Mouse (Mus musculus): Measurements from ENCODE around the gene Rnf213.
"Not testable (repeated sequence)": the region's sequence is repeated elsewhere in the genome, so short reads cannot be mapped to it uniquely, and the experiment has no call there.

Rnf213 gene

GRCm38 (mm10) chr11:119392800-119393482, at the start of gene Rnf213:
Gene Rnf213, plus strand, starts transcription at chr11:119393100.
- peak; percentile 79 for DNase-seq

- DNase-seq = no peak
These were observed 48.7 kb upstream of the Rnf213 start for GRCm38 (mm10) chr11:119344178-119344577.

- no peak for DNase-seq
These were observed 48.0 kb upstream of the Rnf213 start for GRCm38 (mm10) chr11:119344865-119345264.

- DNase-seq = no peak
These were observed 45.8 kb upstream of the Rnf213 start for GRCm38 (mm10) chr11:119347125-119347524.

- no peak for DNase-seq
These were observed 40.8 kb upstream of the Rnf213 start for GRCm38 (mm10) chr11:119352113-119352512.

- no peak for DNase-seq
These were observed 39.0 kb upstream of the Rnf213 start for GRCm38 (mm10) chr11:119353946-119354345.

GRCm38 (mm10) chr11:119354798-119355442, 38.0 kb upstream of the Rnf213 start:
- peak; percentile 58 to 60 for DNase-seq

- DNase-seq = peak; percentile 96
These were observed 37.2 kb upstream of the Rnf213 start, which contains the start of the genes Sgsh and Slc26a11 for GRCm38 (mm10) chr11:119355443-119356385. Gene Sgsh, minus strand, starts transcription at chr11:119355536. Gene Slc26a11, plus strand, starts transcription at chr11:119355557.

DNA sequence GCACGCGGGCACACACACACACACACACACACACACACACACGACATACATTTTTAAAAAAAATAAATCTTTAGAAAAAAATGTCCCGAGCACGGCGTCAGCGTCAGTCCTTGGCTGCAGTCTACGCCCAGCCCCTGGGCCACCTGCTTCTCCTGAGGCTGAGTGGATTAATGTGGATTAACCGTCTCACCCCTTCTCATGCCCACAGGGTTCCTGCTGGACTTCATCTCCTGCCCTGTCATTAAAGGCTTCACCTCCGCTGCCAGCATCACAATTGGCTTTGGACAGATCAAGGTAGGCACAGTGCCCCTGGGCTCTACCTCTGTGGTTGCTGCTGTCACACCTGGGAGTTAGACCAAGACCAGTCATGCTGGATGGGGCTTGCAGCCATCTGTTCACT, 33.8 kb upstream of the Rnf213 start:
- DNase-seq = no peak

DNA sequence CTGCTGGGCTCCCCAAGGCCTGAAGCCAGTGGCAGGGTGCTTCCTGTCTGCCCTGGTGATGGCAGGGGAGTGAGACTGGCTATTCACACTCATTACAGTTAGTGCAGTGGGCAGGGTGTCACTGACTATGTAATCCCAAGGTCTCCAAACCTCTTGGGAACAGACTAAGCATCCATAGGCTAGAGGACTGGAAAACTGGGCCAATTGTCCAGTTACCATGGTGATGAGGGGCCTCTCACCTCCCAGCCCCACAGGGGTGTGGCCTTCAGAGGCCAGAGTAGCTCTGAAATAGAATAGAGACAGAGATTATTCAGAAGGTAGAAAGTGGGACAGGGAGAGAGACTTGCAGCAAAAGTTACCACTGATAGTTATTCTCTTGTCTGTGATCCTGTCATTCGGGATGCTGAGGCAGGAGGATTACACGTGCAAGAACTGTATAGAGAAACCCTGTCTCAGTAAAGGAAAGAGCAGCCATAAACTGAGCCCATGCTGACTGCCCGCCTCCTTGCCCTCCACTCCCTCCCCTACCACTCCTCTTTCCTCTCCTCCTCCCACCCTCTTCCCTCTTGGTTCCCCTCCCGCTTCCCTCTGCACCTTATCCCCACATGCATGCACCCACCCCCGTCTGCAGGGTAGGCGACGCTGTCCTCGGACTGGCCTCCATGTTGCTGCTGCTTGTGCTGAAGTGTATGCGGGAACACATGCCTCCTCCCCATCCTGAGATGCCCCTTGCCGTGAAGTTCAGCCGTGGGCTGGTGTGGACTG, 29.9 kb upstream of the Rnf213 start:
- no peak for DNase-seq

DNA sequence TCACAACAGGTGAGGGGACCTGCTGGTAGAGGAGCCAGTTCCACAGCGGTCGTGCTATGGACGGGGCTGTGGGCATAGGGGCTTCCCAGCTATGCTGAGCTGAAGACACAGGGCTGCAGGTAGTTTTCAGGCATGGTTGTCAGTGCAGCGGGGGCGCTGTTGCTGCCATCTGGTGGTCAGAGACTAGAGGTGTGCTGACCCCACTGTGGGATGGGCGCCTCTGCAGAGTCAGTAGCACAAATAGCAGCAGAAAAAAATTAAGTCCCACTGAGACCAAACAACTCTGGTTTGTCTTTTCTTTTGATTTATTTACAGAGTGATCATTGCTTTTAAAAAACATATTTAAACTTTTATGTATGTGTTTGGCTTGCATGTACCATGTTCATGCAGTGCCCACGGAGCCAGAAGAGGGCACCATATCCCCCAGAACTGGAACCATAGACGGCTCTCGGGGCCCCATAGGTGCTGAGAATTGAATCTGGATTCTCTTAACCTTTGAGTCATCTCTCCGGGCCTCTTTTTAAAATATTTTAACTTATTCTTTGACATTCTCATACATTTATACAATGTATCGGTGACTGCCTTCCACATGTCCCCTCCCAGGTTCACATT, 29.3 kb upstream of the Rnf213 start:
- peak; percentile 74 to 81 for DNase-seq

DNA sequence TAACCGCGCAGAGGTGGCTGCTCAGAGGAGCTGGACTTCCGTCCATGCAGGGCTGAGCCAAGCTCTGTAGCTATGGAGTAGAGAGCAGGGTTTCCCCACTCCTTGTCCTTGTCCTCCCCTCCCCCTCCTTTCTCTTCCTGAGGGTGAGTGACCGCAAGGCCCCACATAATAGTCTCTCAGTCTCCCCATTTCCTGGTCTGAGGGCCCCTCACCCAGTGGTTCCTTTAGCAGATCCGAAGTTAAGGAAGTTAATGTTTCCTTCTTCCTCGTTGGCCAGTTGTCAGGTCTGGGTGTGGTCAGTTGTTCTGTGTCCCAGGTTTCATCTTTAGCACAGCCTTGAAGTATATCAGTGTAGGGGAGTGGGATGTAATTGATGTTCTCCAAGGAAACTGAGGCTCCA, 17.5 kb upstream of the Rnf213 start:
- no peak for DNase-seq

DNA sequence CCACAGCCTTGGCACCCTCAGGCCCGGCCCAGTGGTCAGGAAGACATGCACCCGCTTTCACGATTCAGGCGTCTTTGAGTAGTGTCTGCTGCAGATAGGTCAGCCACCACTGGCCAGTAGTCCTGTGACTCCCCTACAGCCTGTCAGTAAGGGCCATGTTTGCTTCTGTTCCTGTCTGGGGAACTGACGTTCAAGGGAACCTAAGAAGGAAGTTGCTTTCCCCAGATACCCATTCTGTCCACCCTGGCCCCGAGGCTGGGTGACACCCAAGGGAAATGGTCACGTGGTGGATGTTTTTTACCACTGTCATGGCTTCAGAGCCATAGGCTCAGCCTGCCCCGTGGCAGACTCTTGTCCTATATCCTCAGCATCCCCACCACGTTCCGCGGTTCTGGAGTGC, 15.6 kb upstream of the Rnf213 start:
- no peak for DNase-seq

GRCm38 (mm10) chr11:119378551-119378950, 14.3 kb upstream of the Rnf213 start:
- no peak for DNase-seq

DNA sequence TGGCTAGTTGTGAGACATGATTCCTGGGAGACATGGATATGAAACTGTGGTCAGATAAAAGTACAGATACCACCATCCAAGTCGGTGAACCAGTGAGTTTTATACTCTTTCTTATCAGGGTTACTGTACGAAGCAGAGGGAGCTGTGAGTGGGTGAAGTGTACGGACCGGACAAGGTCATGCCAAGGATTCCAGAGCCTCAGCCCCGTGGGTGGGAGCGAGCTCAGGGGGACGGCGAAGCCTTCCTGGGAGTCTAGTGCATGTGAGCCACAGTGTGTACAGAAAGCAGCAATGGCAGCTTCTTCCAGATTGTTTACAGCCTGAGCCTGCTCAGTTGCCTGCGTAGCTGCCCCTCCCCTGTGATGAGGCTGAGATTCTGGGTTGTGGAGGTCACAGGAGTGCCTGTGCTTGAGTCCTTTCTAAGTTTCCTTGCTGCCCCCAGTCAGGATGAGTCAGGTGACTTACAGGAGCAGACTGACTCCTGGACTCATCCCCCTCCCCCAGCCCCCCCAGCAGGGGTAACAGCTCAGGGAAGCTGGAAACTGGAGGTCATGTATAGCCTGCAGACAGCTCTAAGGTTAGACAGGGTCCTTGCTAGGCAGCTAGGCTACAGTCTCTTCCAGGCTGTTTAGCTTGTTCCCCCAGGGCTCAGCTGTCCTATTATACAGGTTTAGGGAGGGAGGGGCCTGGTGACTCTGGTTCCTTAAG, 11.1 kb upstream of the Rnf213 start:
- DNase-seq = no peak

DNA sequence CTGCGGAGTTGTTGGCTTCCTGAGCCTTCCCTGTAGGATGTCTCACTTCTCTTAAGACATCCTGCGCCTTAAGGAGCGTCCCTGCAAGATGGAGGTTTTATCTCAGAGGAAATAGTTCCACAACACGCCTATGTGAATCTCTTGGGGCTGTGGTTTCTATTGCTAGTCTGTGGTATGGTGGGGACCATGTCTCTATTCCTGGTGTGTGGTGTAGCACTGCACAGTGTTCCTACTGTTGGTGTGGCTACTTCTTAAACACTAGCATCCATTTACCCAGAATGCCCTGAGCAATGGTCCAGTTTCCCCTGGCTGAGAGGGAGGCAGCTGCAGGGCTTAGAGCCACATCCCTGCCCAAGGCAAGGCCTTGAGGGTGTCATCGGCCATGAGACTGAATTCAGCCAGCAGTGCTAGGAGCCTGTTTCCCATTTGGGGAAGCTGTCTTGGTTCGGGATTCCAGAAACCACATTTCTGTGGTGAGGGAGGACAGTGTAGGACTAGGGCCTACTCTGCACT, 10.5 kb upstream of the Rnf213 start:
- DNase-seq = no peak

- DNase-seq = no peak
These were observed 8.0 kb upstream of the Rnf213 start for GRCm38 (mm10) chr11:119384904-119385303.

DNA sequence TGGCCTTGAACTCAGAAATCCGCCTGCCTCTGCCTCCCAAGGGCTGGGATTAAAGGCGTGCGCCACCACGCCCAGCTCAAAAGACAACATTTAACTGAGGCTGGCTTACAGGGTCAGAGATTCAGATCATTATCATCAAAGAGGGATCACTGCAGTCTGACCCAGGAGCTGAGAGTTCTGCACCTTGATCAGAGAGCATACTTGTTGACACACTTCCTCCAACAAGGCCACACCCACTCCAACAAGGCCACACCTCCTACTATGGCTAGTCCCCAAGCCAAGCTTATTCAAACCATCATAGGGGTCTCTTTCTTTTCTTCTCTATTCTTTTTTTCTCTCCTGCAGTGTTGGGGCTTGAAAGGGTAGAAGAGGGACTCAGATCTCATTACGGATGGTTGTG, 6.6 kb upstream of the Rnf213 start:
- DNase-seq = no peak

DNA sequence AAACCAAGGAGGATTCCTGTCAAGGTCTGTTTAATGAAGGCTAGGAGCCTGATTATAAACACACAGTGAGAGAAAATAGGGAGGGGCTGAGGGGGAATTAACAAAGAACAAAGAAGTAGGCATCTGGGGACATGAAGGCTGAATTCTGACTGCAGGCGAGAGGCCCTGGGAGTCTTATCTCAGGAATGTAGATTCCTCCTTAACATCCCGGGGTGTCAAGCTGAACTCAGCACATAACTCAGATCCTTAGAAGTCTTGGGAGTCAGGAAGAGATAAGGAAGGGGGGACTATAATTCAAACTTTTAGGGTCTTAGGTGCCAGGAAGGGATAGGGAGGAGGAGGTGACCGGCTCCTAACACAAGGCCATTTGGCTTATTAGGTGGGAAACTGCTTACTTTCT, 5.6 kb upstream of the Rnf213 start:
- not testable (repeated sequence) for DNase-seq

- DNase-seq = peak; percentile 87 to 93
These were observed 3.0 kb upstream of the Rnf213 start for GRCm38 (mm10) chr11:119389851-119390270.
